Mouse (Mus musculus): ENCODE results near the gene Ppp2r1b.

Ppp2r1b gene

GRCm38 (mm10) chr9:50863824-50864223 is 18.7 kb downstream of the Ppp2r1b start:
- intact Hi-C loops (cut with DNase I) = no loop called here

- intact Hi-C loops (cut with DNase I) = no loop called here
These were observed 19.8 kb downstream of the Ppp2r1b start for GRCm38 (mm10) chr9:50864877-50865276.

- intact Hi-C loops (cut with DNase I) = no loop called here
These were observed 20.7 kb downstream of the Ppp2r1b start for GRCm38 (mm10) chr9:50865803-50866202.

GRCm38 (mm10) chr9:50867015-50867414 is 21.9 kb downstream of the Ppp2r1b start:
- intact Hi-C loops (cut with DNase I) = no loop called here

- intact Hi-C loops (cut with DNase I) = no loop called here
These were observed 23.1 kb downstream of the Ppp2r1b start for GRCm38 (mm10) chr9:50868182-50868581.

- intact Hi-C loops (cut with DNase I) = no loop called here
These were observed 28.1 kb downstream of the Ppp2r1b start for GRCm38 (mm10) chr9:50873210-50873609.

GRCm38 (mm10) chr9:50874031-50874430 is 28.9 kb downstream of the Ppp2r1b start:
- intact Hi-C loops (cut with DNase I) = no loop called here

- intact Hi-C loops (cut with DNase I) = no loop called here
These were observed 30.4 kb downstream of the Ppp2r1b start for GRCm38 (mm10) chr9:50875470-50875869.

- intact Hi-C loops (cut with DNase I) = no loop called here
These were observed 31.2 kb downstream of the Ppp2r1b start for GRCm38 (mm10) chr9:50876287-50876686.

GRCm38 (mm10) chr9:50877431-50877830 is 32.3 kb downstream of the Ppp2r1b start:
- intact Hi-C loops (cut with DNase I) = no loop called here

GRCm38 (mm10) chr9:50882183-50882582 is 37.1 kb downstream of the Ppp2r1b start:
- intact Hi-C loops (cut with DNase I) = no loop called here

GRCm38 (mm10) chr9:50884093-50884492 is 39.0 kb downstream of the Ppp2r1b start:
- intact Hi-C loops (cut with DNase I) = no loop called here

GRCm38 (mm10) chr9:50884741-50885599 is 39.9 kb downstream of the Ppp2r1b start:
- intact Hi-C loops (cut with DNase I) = no loop called here

GRCm38 (mm10) chr9:50885600-50885987 is 40.5 kb downstream of the Ppp2r1b start:
- intact Hi-C loops (cut with DNase I) = no loop called here

GRCm38 (mm10) chr9:50886870-50887269 is 41.8 kb downstream of the Ppp2r1b start:
- intact Hi-C loops (cut with DNase I) = no loop called here

- intact Hi-C loops (cut with DNase I) = no loop called here
These were observed 42.2 kb downstream of the Ppp2r1b start for GRCm38 (mm10) chr9:50887351-50887750.

GRCm38 (mm10) chr9:50889211-50889610 is 44.1 kb downstream of the Ppp2r1b start:
- intact Hi-C loops (cut with DNase I) = no loop called here

- intact Hi-C loops (cut with DNase I) = no loop called here
These were observed 44.9 kb downstream of the Ppp2r1b start for GRCm38 (mm10) chr9:50889964-50890363.

GRCm38 (mm10) chr9:50890494-50891090 is 45.5 kb downstream of the Ppp2r1b start:
- intact Hi-C loops (cut with DNase I) = no loop called here

GRCm38 (mm10) chr9:50893665-50894064 is 48.6 kb downstream of the Ppp2r1b start:
- intact Hi-C loops (cut with DNase I) = no loop called here

GRCm38 (mm10) chr9:50900026-50900920 is 55.2 kb downstream of the Ppp2r1b start:
- intact Hi-C loops (cut with DNase I) = no loop called here
